Mouse (Mus musculus): ENCODE data around the gene Tfeb.

- TF ChIP-seq POLR2A (IDR thresholded peaks at IDR 0.05; ENCODE audit: low read depth, low read length) (no peak), KAT2A (IDR thresholded peaks at IDR 0.05; ENCODE audit: insufficient replicate concordance, low read length) (no peak), CTCF (conservative IDR thresholded peaks at IDR 0.05 in 1 of 2, IDR thresholded peaks at IDR 0.05 in 1 of 2; ENCODE audit: low read depth in 2 of 2, low read length in 2 of 2) (no peak), RAD21 (IDR thresholded peaks at IDR 0.05; ENCODE audit: low read depth, low read length) (no peak)
Measured at GRCm38 (mm10) chr17:47783445-47784223, 46.8 kb downstream of the Tfeb start.

Data from CH12.LX (cell line).